Mouse (Mus musculus): ENCODE results near the gene Rab23.

The Rab23 gene

DNA sequence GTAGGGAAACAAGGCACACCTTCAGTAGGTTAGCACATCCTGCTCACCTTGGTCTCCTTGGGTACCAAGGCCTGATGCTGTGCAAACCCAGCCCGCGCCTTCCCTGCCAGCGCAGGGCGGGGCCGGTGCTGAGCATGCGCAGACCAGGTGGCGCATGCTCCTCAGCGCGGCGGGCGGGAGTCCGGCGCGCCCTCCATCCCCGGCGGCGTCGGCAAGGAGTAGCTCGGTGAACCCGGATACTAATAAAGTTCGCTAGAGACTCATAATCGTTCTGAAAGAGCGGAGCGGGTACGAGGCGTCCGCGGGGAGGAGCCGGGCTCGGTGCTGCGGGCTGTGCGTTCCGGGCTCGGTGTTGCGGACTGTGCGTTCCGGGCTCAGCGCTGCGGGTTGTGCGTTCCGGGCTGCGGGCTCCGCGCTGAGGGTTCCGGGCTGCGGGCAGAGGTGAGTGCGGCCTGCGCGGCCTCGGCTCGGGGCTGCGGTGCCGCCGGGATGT is at the start of gene Rab23:
TSS of gene Rab23 (plus strand) at position 155 of the 493 bp plus-strand sequence.
- peak; percentile 94 for DNase-seq (ENCODE audit: low read depth, low spot score)

- peak; percentile 81 for DNase-seq (ENCODE audit: low read depth, low spot score)
Measured at GRCm38 (mm10) chr1:33670164-33670616, 49.5 kb upstream of the Rab23 start.

DNA sequence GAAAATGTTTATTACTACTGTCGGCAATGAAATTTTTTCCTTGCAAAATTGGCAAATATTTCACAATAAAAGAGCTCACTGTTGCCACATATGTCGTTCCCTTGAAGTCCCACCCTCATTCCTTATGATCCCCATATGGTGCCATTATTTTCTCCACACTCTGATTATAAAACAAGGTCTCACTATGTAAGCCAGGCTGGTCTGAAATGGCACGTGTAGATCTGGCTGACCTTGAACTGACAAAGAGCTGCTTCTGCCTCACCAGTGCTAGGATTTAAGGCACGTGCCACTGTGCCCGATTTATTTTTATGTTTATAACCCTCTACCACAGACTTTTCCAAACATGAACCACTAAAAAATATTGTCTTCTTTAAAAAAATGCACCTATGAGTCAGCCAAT is 48.2 kb upstream of the Rab23 start:
- no peak for DNase-seq (ENCODE audit: low read depth, low spot score)

- DNase-seq (ENCODE audit: low read depth, low spot score): no peak
Measured at GRCm38 (mm10) chr1:33672083-33672482, 47.6 kb upstream of the Rab23 start.

- peak; percentile 74 for DNase-seq (ENCODE audit: low read depth, low spot score)
Measured at GRCm38 (mm10) chr1:33672514-33672913, 47.2 kb upstream of the Rab23 start.

DNA sequence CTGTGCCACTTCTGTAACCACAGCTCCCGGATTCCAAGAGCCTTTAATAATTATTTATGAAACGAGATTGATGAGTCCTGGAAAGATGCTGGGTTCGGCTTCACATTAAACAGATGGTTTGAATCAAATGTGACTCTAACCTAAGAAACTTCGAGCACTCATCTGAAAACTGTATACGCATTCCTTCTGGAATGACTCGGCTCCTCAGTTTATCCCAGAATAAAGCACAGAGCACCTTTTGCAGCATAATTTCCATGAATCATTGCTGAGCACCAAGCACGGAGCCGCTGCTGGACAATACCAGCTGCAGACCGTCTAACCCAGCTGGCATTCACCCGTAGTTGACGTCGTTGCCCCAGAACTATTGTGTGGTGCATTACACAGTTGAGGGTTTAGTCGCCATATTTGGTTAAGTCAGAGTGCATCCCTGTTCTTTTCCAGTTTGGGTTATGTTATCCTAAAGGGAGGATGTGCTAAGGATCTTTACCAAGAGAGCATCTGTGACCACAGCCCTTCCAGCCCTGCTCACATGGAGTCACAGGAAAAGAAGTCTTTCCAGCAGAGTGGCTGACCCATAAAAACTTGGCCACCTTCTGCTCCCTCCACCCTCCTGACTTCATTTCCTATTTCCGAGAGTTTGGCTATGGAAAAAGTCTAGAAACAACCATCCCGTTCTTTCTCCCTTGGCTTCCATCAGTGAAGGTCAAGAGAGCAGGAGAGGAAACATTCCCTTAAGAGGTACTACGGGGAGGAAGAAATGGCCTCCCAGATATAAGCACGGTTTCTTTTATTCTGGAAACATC is 46.3 kb upstream of the Rab23 start:
- no peak for DNase-seq (ENCODE audit: low read depth, low spot score)

DNA sequence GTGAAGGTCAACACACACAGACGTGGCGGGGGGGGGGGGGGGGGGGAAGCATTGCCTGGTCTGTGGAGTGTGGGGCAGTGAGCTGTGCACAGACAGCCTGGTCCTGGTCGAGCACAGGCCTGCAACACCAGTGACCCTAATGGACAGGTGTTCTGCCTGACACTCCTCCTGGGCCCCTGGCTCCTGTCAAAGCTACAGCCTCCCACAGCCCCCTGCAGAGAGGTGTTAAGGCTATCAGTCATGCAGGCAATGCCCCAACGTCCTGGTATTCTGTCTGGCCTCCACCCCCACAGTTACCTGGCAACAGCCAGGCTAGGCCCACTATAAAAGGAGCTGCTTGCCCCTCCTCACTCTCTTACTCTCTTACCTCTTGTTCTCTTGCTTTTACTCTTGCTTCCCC is 39.3 kb upstream of the Rab23 start:
- DNase-seq (ENCODE audit: low read depth, low spot score): peak; percentile 51

DNA sequence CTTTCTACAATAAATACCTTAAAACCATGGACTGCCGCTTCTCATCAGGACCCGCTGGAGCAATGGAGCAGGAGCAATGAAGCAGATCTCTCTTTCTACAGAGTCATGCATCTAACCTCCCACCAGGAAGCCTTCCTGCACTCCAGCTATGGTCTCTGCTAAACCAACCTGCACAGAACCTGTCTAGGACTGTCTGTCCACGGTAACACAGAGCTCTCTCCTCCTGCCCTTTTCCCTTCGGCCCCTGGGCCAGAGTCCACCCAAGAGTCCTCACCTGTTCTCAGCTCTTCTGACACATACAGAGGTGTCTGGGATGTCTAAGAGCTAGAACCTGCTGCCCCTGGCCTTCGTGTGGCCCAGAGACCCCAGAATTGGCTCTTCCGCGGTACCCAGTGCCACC is 38.8 kb upstream of the Rab23 start:
- DNase-seq (ENCODE audit: low read depth, low spot score): no peak

DNA sequence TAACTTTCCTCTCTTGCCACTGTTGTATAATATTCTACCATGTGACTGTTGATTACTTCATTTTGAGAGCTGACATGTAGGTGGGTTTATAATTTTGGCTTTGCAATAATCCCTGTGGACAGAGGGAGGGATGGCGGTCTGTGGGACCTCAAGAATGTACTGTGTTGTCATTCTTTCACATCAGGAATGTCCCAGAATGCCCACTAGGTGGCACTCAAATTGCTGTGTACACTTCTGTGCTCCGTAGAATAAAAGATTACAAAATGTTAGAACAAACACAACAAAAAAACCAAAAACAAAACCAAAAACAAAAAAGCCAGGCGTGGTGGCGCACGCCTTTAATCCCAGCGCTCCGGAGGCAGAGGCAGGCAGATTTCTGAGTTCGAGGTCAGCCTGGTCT is 35.2 kb upstream of the Rab23 start:
- DNase-seq (ENCODE audit: low read depth, low spot score): peak; percentile 65

- DNase-seq (ENCODE audit: low read depth, low spot score): no peak
Measured at GRCm38 (mm10) chr1:33688810-33689209, 30.9 kb upstream of the Rab23 start.

GRCm38 (mm10) chr1:33689446-33690086 is 30.1 kb upstream of the Rab23 start:
- DNase-seq (ENCODE audit: low read depth, low spot score): no peak

GRCm38 (mm10) chr1:33690087-33690448 is 29.6 kb upstream of the Rab23 start:
- DNase-seq (ENCODE audit: low read depth, low spot score): peak; percentile 22

DNA sequence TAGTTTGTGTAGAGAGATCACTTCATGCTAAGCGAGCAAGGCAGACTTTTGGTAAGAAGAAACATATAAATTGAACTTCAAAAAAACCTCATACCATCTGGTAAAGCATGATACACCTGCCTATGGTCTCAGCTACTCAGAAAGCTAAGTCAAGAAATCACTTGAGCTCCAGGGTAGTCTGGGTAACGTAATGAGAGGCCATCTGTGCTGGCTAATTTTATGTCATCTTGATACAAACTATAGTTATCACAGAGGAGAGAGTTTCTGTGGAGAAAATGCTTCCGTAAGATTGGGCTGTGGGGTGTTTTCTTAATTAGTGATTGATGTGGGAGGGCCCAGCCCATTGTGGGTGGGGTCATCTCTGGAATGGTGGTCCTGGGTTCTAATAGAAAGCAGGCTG is 25.8 kb upstream of the Rab23 start:
- DNase-seq (ENCODE audit: low read depth, low spot score): no peak

GRCm38 (mm10) chr1:33696016-33696415 is 23.7 kb upstream of the Rab23 start:
- DNase-seq (ENCODE audit: low read depth, low spot score): no peak

- DNase-seq (ENCODE audit: low read depth, low spot score): no peak
Measured at GRCm38 (mm10) chr1:33701244-33701643, 18.4 kb upstream of the Rab23 start.

GRCm38 (mm10) chr1:33709615-33710014 is 10.1 kb upstream of the Rab23 start:
- no peak for DNase-seq (ENCODE audit: low read depth, low spot score)

- DNase-seq (ENCODE audit: low read depth, low spot score): no peak
Measured at GRCm38 (mm10) chr1:33712026-33712425, 7.7 kb upstream of the Rab23 start.

DNA sequence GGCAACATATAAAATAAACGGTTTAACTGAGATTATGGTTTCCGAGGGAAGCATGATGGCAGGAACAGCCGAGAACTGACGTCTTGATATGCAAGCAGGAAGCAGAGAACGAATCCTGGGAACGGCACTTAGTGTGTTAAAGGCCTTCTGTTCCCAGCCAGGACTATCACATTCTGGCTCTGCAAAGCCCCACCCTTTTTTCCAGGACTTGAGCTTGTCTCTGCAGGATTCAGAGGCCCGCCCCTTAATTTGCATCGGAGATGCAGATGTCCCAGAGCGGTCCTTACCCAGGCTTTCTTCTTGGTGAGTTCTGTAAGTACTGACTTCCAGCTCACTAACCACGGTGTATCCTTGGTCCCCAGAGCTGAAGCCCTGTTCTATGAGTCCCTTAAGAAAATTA is 4.9 kb upstream of the Rab23 start:
- DNase-seq (ENCODE audit: low read depth, low spot score): peak; percentile 92

DNA sequence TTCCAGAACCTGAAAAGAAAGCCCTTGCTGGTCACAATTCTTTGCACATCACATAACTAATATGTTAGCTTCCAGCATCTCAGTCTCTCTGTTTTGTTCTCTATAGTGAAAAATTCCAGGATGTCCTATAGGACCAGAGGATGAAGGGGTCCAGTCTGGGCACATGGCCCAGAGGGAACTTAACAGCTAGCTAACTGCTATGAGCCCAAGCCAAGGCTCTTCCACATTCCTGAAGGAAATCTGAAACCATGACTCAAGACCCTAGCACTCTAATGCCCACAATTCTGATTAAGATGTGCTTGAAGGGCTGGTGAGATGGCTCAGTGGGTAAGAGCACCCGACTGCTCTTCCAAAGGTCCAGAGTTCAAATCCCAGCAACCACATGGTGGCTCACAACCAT is 2.1 kb upstream of the Rab23 start:
- DNase-seq (ENCODE audit: low read depth, low spot score): no peak

GRCm38 (mm10) chr1:33720231-33720630 is 544 bp downstream of the Rab23 start:
- peak; percentile 69 for DNase-seq (ENCODE audit: low read depth, low spot score)

GRCm38 (mm10) chr1:33721020-33721419 is 1.3 kb downstream of the Rab23 start:
- peak; percentile 21 for DNase-seq (ENCODE audit: low read depth, low spot score)

DNA sequence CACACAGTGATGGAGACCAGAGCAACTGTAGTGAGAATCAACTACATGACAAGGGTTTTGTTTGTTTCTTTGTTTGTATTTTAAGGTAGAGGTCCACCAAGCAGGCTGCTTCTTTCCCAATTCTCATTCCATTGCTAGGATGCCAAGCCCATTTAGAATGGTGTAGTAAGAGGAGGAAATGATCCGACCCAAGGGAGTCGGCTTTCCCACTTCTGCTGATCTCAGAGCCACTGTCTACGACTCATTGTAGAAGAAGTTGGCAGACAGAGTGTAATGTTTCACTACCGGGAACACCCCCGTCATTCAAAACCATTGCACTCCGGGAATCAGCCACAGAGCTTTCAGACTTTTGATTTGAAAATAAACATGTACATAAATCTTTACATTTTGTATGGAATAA is 4.8 kb downstream of the Rab23 start:
- DNase-seq (ENCODE audit: low read depth, low spot score): no peak

- no peak for DNase-seq (ENCODE audit: low read depth, low spot score)
Measured at GRCm38 (mm10) chr1:33725086-33725485, 5.4 kb downstream of the Rab23 start.
